Mouse (Mus musculus) G1E (cell line): ENCODE measurements around the gene Kbtbd4.

Source experiments
- CTCF ChIP-seq: IDR thresholded peaks from 2 replicates; pipeline ENCODE4 v1.5.1; 2012; ENCODE audit warnings: low read depth, low read length, inconsistent platforms, mixed read lengths
- GATA1 ChIP-seq: IDR thresholded peaks from 2 replicates; pipeline ENCODE4 v1.6.1; 2012; ENCODE audit warnings: borderline replicate concordance, low read length, inconsistent platforms, mixed read lengths
- POLR2AphosphoS5 ChIP-seq: IDR thresholded peaks from 2 replicates; pipeline ENCODE4 v1.6.1; 2012; ENCODE audit warnings: low read depth, low read length, inconsistent platforms; ENCODE audit not compliant: insufficient replicate concordance
- TAL1 ChIP-seq: conservative IDR thresholded peaks from 2 replicates; pipeline ENCODE4 v1.6.1; 2012; ENCODE audit warnings: low read depth, low read length, inconsistent platforms, mixed read lengths

- TF ChIP-seq CTCF: no peak
- TF ChIP-seq GATA1: no peak
- no peak for TF ChIP-seq TAL1
- no peak for TF ChIP-seq POLR2AphosphoS5
Observed at GRCm38 (mm10) chr2:90958856-90959255, 54.3 kb downstream of the Kbtbd4 start.
